Mouse (Mus musculus) bone marrow macrophage, adult 2 months (primary cell): ENCODE data around the gene Cubn. TPM values are rescaled to one million over a fixed set of nuclear protein-coding genes. Genes with fewer than 3 reads are reported as not detected.

Experiments
- H3K27ac ChIP-seq: 2 replicates; pipeline ENCODE4 v1.5.1; 2012; ENCODE audit warnings: low read depth, low read length; ENCODE audit not compliant: insufficient read depth
- H3K4me1 ChIP-seq: 2 replicates; pipeline ENCODE4 v1.6.1; 2012; ENCODE audit warnings: low read length; ENCODE audit not compliant: control insufficient read depth, insufficient read depth
- H3K4me3 ChIP-seq: 2 replicates; pipeline ENCODE4 v1.5.1; 2012; ENCODE audit warnings: mild to moderate bottlenecking, low read length, moderate library complexity; ENCODE audit not compliant: insufficient read depth
- CTCF ChIP-seq: IDR thresholded peaks from 2 replicates; pipeline ENCODE4 v1.5.1; 2012; ENCODE audit warnings: low read depth, mild to moderate bottlenecking, low read length, moderate library complexity
- POLR2A ChIP-seq: IDR thresholded peaks from 2 replicates; pipeline ENCODE4 v1.6.1; 2012; ENCODE audit warnings: mild to moderate bottlenecking, low read depth, low read length, borderline replicate concordance
- polyA plus RNA-seq: library from polyadenylated mRNA; stranded (reverse); fragments of >200 nt; gene quantifications from 2 replicates; pipeline ENCODE4 v1.2.4, GENCODE M21; 2012; ENCODE audit not compliant: missing spikeins, insufficient read depth, insufficient read length

Cubn gene
- polyA plus RNA-seq, 1 experiment, result 0.08 TPM

- no peak overlapping the region for H3K4me3 ChIP-seq
- H3K4me1 ChIP-seq, result peaks cover 4% of the 10 kb centered on the region
- H3K27ac ChIP-seq, result peak overlapping the region; percentile 17; the same call in 1 of the 2 replicates
- TF ChIP-seq POLR2A (no peak), CTCF (no peak)
Observed at GRCm38 (mm10) chr2:13526205-13526604, 34.6 kb upstream of the Cubn start.

- no peak overlapping the region for H3K4me3 ChIP-seq
- H3K4me1 ChIP-seq, result peaks cover 4% of the 10 kb centered on the region
- no peak overlapping the region for H3K27ac ChIP-seq
- TF ChIP-seq POLR2A (no peak), CTCF (no peak)
Observed at GRCm38 (mm10) chr2:13523540-13524456, 32.2 kb upstream of the Cubn start.

GRCm38 (mm10) chr2:13522106-13522505 is 30.5 kb upstream of the Cubn start:
- Histone ChIP-seq H3K27ac (no peak overlapping the region), H3K4me1 (peaks cover 4% of the 10 kb centered on the region), H3K4me3 (no peak overlapping the region)
- TF ChIP-seq POLR2A (no peak), CTCF (no peak)

GRCm38 (mm10) chr2:13514949-13515348 is 23.3 kb upstream of the Cubn start:
- TF ChIP-seq POLR2A (no peak), CTCF (no peak)
- H3K27ac ChIP-seq, result no peak overlapping the region

GRCm38 (mm10) chr2:13502717-13503116 is 11.1 kb upstream of the Cubn start:
- H3K4me1 ChIP-seq, result 0 out of 2 replicates have a peak, but pooled peaks cover 5% of the 10 kb centered on the region
- no peak for TF ChIP-seq CTCF
- no peak overlapping the region for H3K4me3 ChIP-seq
- no peak overlapping the region for H3K27ac ChIP-seq

More at GRCm38 (mm10) chr2:13514949-13515348, 23.3 kb upstream of the Cubn start:
- Histone ChIP-seq H3K4me1 (no peaks in the 10 kb centered on the region), H3K4me3 (no peak overlapping the region)

- peaks cover 7% of the 10 kb centered on the region for H3K4me1 ChIP-seq
- no peak for TF ChIP-seq CTCF
- TF ChIP-seq POLR2A, result no peak
- H3K4me3 ChIP-seq, result no peak overlapping the region
- H3K27ac ChIP-seq, result no peak overlapping the region
Observed at GRCm38 (mm10) chr2:13501553-13501952, 9.9 kb upstream of the Cubn start.

- TF ChIP-seq POLR2A (no peak), CTCF (no peak)
- Histone ChIP-seq H3K4me1 (peaks cover 14% of the 10 kb centered on the region), H3K27ac (no peak overlapping the region), H3K4me3 (no peak overlapping the region)
Observed at GRCm38 (mm10) chr2:13500298-13500999, 8.8 kb upstream of the Cubn start.

GRCm38 (mm10) chr2:13499196-13499595 is 7.6 kb upstream of the Cubn start:
- H3K27ac ChIP-seq, result no peak overlapping the region
- no peak overlapping the region for H3K4me3 ChIP-seq
- H3K4me1 ChIP-seq, result peaks cover 14% of the 10 kb centered on the region
- TF ChIP-seq CTCF (no peak), POLR2A (no peak)

- no peak for TF ChIP-seq CTCF
- no peak for TF ChIP-seq POLR2A
- Histone ChIP-seq H3K4me3 (no peak overlapping the region), H3K27ac (peak overlapping the region; percentile 45), H3K4me1 (peaks cover 14% of the 10 kb centered on the region)
Observed at GRCm38 (mm10) chr2:13496087-13496486, 4.5 kb upstream of the Cubn start.

- TF ChIP-seq CTCF (no peak), POLR2A (no peak)
- no peak overlapping the region for H3K4me3 ChIP-seq
- H3K27ac ChIP-seq, result no peak overlapping the region
- peaks cover 13% of the 10 kb centered on the region for H3K4me1 ChIP-seq
Observed at GRCm38 (mm10) chr2:13492927-13493326, 1.3 kb upstream of the Cubn start.
